8 mouse cellular contexts compared by ENCODE assay signal in genomic region chr7:24133425-24133995, GRCm38 (mm10). TPM values are rescaled to one million over a fixed set of nuclear protein-coding genes. Genes with fewer than 3 reads are reported as not detected.
DNase-seq lines count a peak whose midpoint lies in the region; ATAC-seq and TF ChIP-seq lines count a peak whose summit lies in the region.

No protein-coding gene starts in this region.

- H3K9ac ChIP-seq in heart, embryonic 12.5 days = peak overlapping the region; percentile 89
- H3K9ac ChIP-seq in CH12.LX (ENCODE audit: insufficient read depth, low read depth) = peak overlapping the region; percentile 91
- H3K9ac ChIP-seq in forebrain, embryonic 13.5 days = peak overlapping the region; percentile 81
- H3K9ac ChIP-seq in liver, embryonic 13.5 days = peak overlapping the region; percentile 81

- peaks cover 11% of the 10 kb centered on the region for H3K4me1 ChIP-seq in heart, embryonic 12.5 days (replicated peaks)
- peaks cover 5 to 21% of the 10 kb centered on the region in 2 experiments for H3K4me1 ChIP-seq in CH12.LX (ENCODE audit: control insufficient read depth in 1 of 2, insufficient read depth in 2 of 2)
- H3K4me1 ChIP-seq in forebrain, embryonic 13.5 days = peaks cover 21% of the 10 kb centered on the region
- peaks cover 17% of the 10 kb centered on the region for H3K4me1 ChIP-seq in liver, embryonic 13.5 days (replicated peaks)

- no peak overlapping the region for H3K27ac ChIP-seq in heart, embryonic 12.5 days (ENCODE audit: poor library complexity, severe bottlenecking)
- H3K27ac ChIP-seq in CH12.LX (ENCODE audit: insufficient read depth, low read depth) = no peak overlapping the region
- H3K27ac ChIP-seq in forebrain, embryonic 13.5 days = peak overlapping the region; percentile 40; the same call in 1 of the 2 replicates
- peak overlapping the region; percentile 19 for H3K27ac ChIP-seq in liver, embryonic 13.5 days

- peak overlapping the region; percentile 91 for H3K4me3 ChIP-seq in heart, embryonic 12.5 days
- peak overlapping the region; percentile 70 to 98 (median 82) for H3K4me3 ChIP-seq in CH12.LX (replicated peaks in 1 of 3; ENCODE audit: low read depth in 2 of 3, low read length in 2 of 3, poor library complexity in 1 of 3)
- H3K4me3 ChIP-seq in forebrain, embryonic 13.5 days = peak overlapping the region; percentile 74
- peak overlapping the region; percentile 79 for H3K4me3 ChIP-seq in liver, embryonic 13.5 days (replicated peaks)

- no peaks in the 10 kb centered on the region for H3K79me2 ChIP-seq in CH12.LX (replicated peaks; ENCODE audit: control insufficient read depth, extremely low read depth, insufficient read depth, poor library complexity, severe bottlenecking)

- DNase-seq in heart, adult 18-20 months = no peak
- no peak for DNase-seq in CH12.LX (ENCODE audit: extremely low read depth)
- DNase-seq in liver, embryonic 13.5 days = no peak
- DNase-seq in adrenal gland, postnatal 14 days = no peak
- no peak for DNase-seq in kidney, postnatal 25 days
- DNase-seq in yolk sac, embryonic 10.5 days (ENCODE audit: low spot score) = no peak

- peak overlapping the region; percentile 87 for H3K4me2 ChIP-seq in heart, embryonic 12.5 days
- H3K4me2 ChIP-seq in CH12.LX (ENCODE audit: insufficient read depth, low read depth, poor library complexity, severe bottlenecking) = peak overlapping the region; percentile 80
- peak overlapping the region; percentile 79 for H3K4me2 ChIP-seq in forebrain, embryonic 13.5 days
- H3K4me2 ChIP-seq in liver, embryonic 13.5 days = peak overlapping the region; percentile 74

- 19% methylated on average over 6 of the region's 6 CpGs for WGBS in heart, embryonic 12.5 days
- 20% methylated on average over 6 of the region's 6 CpGs for WGBS in forebrain, embryonic 13.5 days
- 17% methylated on average over 6 of the region's 6 CpGs for WGBS in liver, embryonic 13.5 days (ENCODE audit: insufficient replicate concordance)

- TF ChIP-seq POLR2A in CH12.LX (IDR thresholded peaks at IDR 0.05; ENCODE audit: low read depth, low read length) = no peak

- peaks cover 27% of the 10 kb centered on the region for H3K36me3 ChIP-seq in heart, embryonic 12.5 days
- H3K36me3 ChIP-seq in CH12.LX (replicated peaks in 1 of 2; ENCODE audit: control insufficient read depth in 1 of 2, insufficient read depth in 1 of 2, low read length in 1 of 2) = peaks cover 6 to 28% of the 10 kb centered on the region in 2 experiments
- peaks cover 29% of the 10 kb centered on the region for H3K36me3 ChIP-seq in forebrain, embryonic 13.5 days (ENCODE audit: poor library complexity, severe bottlenecking)
- H3K36me3 ChIP-seq in liver, embryonic 13.5 days = peaks cover 18% of the 10 kb centered on the region

- in situ Hi-C loops in CH12.LX (cut with MboI; ENCODE audit: low pct_ligation_motif_present, low pct_unique_long_range_greater_than_20kb, low sequenced_read_pairs) = no loop called here

- dilution Hi-C loops in CH12.LX (cut with MboI; ENCODE audit: extremely low pct_ligation_motif_present, extremely low pct_unique_long_range_greater_than_20kb, low sequenced_read_pairs) = no loop called here

- TF ChIP-seq EP300 in CH12.LX (IDR thresholded peaks at IDR 0.05; ENCODE audit: low read length) = no peak

- H3K9me3 ChIP-seq in heart, embryonic 12.5 days (replicated peaks) = no peaks in the 10 kb centered on the region
- H3K9me3 ChIP-seq in CH12.LX (replicated peaks; ENCODE audit: low read length) = no peaks in the 10 kb centered on the region
- H3K9me3 ChIP-seq in forebrain, embryonic 13.5 days (replicated peaks) = no peaks in the 10 kb centered on the region
- H3K9me3 ChIP-seq in liver, embryonic 13.5 days (replicated peaks) = no peaks in the 10 kb centered on the region

- H3K27me3 ChIP-seq in heart, embryonic 12.5 days (replicated peaks) = no peaks in the 10 kb centered on the region
- H3K27me3 ChIP-seq in CH12.LX (replicated peaks) = no peaks in the 10 kb centered on the region
- no peaks in the 10 kb centered on the region for H3K27me3 ChIP-seq in forebrain, embryonic 13.5 days
- H3K27me3 ChIP-seq in liver, embryonic 13.5 days = no peaks in the 10 kb centered on the region

- no peak for ATAC-seq in heart, embryonic 12.5 days (ENCODE audit: insufficient number of reproducible peaks, low FRiP score)
- peak; percentile 66 for ATAC-seq in forebrain, embryonic 13.5 days
- no peak; the same call in 1 of the 2 replicates for ATAC-seq in liver, embryonic 13.5 days (ENCODE audit: low read depth)

- TF ChIP-seq CTCF in CH12.LX (conservative IDR thresholded peaks at IDR 0.05 in 1 of 2, IDR thresholded peaks at IDR 0.05 in 1 of 2; ENCODE audit: low read depth in 2 of 2, low read length in 2 of 2) = no peak

- no peak for TF ChIP-seq RAD21 in CH12.LX (IDR thresholded peaks at IDR 0.05; ENCODE audit: low read depth, low read length)

TF ChIP-seq in CH12.LX, 34 proteins besides CTCF, POLR2A, EP300 and RAD21:
- TF ChIP-seq HCFC1 (IDR thresholded peaks at IDR 0.05; ENCODE audit: low read depth, low read length) = no peak
- TF ChIP-seq SIN3A (IDR thresholded peaks at IDR 0.05; ENCODE audit: low read length) = no peak

RNA-seq across cellular contexts. Expression of gene Zfp235, which starts 0.5 kb away (rescaled TPM):
- 7.4 and 8.3 TPM in 2 replicates for polyA plus RNA-seq in heart, embryonic 12.5 days (2016; fragmentation: Nextera tagmentation; extraction: Ambion mirVana)
- 1 to 10 TPM; 4.5 to 5.9 TPM for total RNA-seq in heart, adult 18-20 months (2021)
- 6.7 and 7.3 TPM in 2 replicates for total RNA-seq in CH12.LX (2012; rRNA removed)
- 5.6 and 5.9 TPM in 2 replicates for total RNA-seq in CH12.LX (2014; rRNA removed)
- 2.8 and 3.4 TPM in 2 replicates for polyA plus RNA-seq in CH12.LX (2012; ENCODE audit: insufficient read length, low read depth)
- polyA plus RNA-seq in forebrain, embryonic 13.5 days (2015; fragmentation: Nextera tagmentation; extraction: Ambion mirVana) = 18.7 and 18.8 TPM in 2 replicates
- polyA plus RNA-seq in liver, embryonic 13.5 days (2015; fragmentation: Nextera tagmentation; extraction: Ambion mirVana) = 3.8 and 4.6 TPM in 2 replicates
- 7.3 and 9.2 TPM in 2 replicates for total RNA-seq in adrenal gland, postnatal 14 days (2021)

RNA-seq across cellular contexts. Expression of gene Zfp112, which starts 21.4 kb away (rescaled TPM):
- 4.2 TPM in 2 replicates for polyA plus RNA-seq in heart, embryonic 12.5 days (2016; fragmentation: Nextera tagmentation; extraction: Ambion mirVana)
- total RNA-seq in heart, adult 18-20 months (2021) = 1 to 10 TPM; 2.8 to 3.7 TPM
- total RNA-seq in CH12.LX (2012; rRNA removed) (0.29 and 0.42 TPM in 2 replicates), CH12.LX (2014; rRNA removed) (0.46 and 0.55 TPM in 2 replicates)
- polyA plus RNA-seq in CH12.LX (2012; ENCODE audit: insufficient read length, low read depth) = 0.40 and 0.53 TPM in 2 replicates
- polyA plus RNA-seq in forebrain, embryonic 13.5 days (2015; fragmentation: Nextera tagmentation; extraction: Ambion mirVana) = 7.7 and 8.6 TPM in 2 replicates
- 1.0 TPM in 2 replicates for polyA plus RNA-seq in liver, embryonic 13.5 days (2015; fragmentation: Nextera tagmentation; extraction: Ambion mirVana)
- total RNA-seq in adrenal gland, postnatal 14 days (2021) = 2.6 and 3.3 TPM in 2 replicates

RNA-seq across cellular contexts. Expression of gene Zfp114, which starts 41.4 kb away (rescaled TPM):
- polyA plus RNA-seq in heart, embryonic 12.5 days (2016; fragmentation: Nextera tagmentation; extraction: Ambion mirVana) = 3.7 and 4.0 TPM in 2 replicates
- not detected for total RNA-seq in heart, adult 18-20 months (2021)
- total RNA-seq in CH12.LX (2012; rRNA removed) (not detected in 2 replicates), CH12.LX (2014; rRNA removed) (not detected in 2 replicates)
- polyA plus RNA-seq in CH12.LX (2012; ENCODE audit: insufficient read length, low read depth) = not detected in 2 replicates
- 8.4 and 8.8 TPM in 2 replicates for polyA plus RNA-seq in forebrain, embryonic 13.5 days (2015; fragmentation: Nextera tagmentation; extraction: Ambion mirVana)
- 0.61 and 0.94 TPM in 2 replicates for polyA plus RNA-seq in liver, embryonic 13.5 days (2015; fragmentation: Nextera tagmentation; extraction: Ambion mirVana)
- total RNA-seq in adrenal gland, postnatal 14 days (2021) = 0.30 and 0.79 TPM in 2 replicates

RNA-seq across cellular contexts. Expression of gene Zfp180, which starts 51.8 kb away (rescaled TPM):
- polyA plus RNA-seq in heart, embryonic 12.5 days (2016; fragmentation: Nextera tagmentation; extraction: Ambion mirVana) = 15.5 and 16.1 TPM in 2 replicates
- total RNA-seq in heart, adult 18-20 months (2021) = 10 to 100 TPM; 15.8 to 16.0 TPM
- total RNA-seq in CH12.LX (2012; rRNA removed) = 14.0 and 16.4 TPM in 2 replicates
- 12.6 and 14.5 TPM in 2 replicates for total RNA-seq in CH12.LX (2014; rRNA removed)
- polyA plus RNA-seq in CH12.LX (2012; ENCODE audit: insufficient read length, low read depth) = 11.4 TPM in 2 replicates
- polyA plus RNA-seq in forebrain, embryonic 13.5 days (2015; fragmentation: Nextera tagmentation; extraction: Ambion mirVana) = 30.9 and 32.8 TPM in 2 replicates
- polyA plus RNA-seq in liver, embryonic 13.5 days (2015; fragmentation: Nextera tagmentation; extraction: Ambion mirVana) = 10.0 and 13.1 TPM in 2 replicates
- total RNA-seq in adrenal gland, postnatal 14 days (2021) = 21.8 and 22.3 TPM in 2 replicates

Comparison
In these comparisons a context has a peak if more than half of its experiments do, and no peak if none do; other contexts are left out.
1. H3K27ac ChIP-seq: peak in forebrain, embryonic 13.5 days (single experiment) and liver, embryonic 13.5 days (single experiment); none in heart, embryonic 12.5 days (single experiment) and CH12.LX (single experiment).
2. Peak in every context shown above with its lines, with median percentiles within 50 percentile points of each other: H3K4me2 ChIP-seq, H3K4me3 ChIP-seq and H3K9ac ChIP-seq.